Mouse (Mus musculus) hindbrain, embryonic 11.5 days (tissue): ENCODE measurements around the gene Cdh3. TPM values are rescaled to one million over a fixed set of nuclear protein-coding genes. Genes with fewer than 3 reads are reported as not detected.

Experiments
- ATAC-seq: fragments of 200-750 bp; cut with Nextera tagmentation; 2 replicates; pipeline ENCODE4 v1.8.0; 2017; ENCODE audit warnings: mild to moderate bottlenecking, moderate TSS enrichment, moderate library complexity; ENCODE audit not compliant: low FRiP score
- DNase-seq: peaks from one replicate; pipeline ENCODE4 v3.0.0-alpha.2; 2015; ENCODE audit warnings: low spot score
- H3K27ac ChIP-seq: fragments of 300-500 bp; sonication (generic); 2 replicates; pipeline ENCODE4 v1.5.1; 2014; ENCODE audit warnings: mild to moderate bottlenecking, low read depth, low read length
- H3K27me3 ChIP-seq: fragments of 300-500 bp; sonication (generic); 2 replicates; pipeline ENCODE4 v1.6.1; 2014; ENCODE audit warnings: mild to moderate bottlenecking, low read length, moderate library complexity, mixed read lengths; ENCODE audit not compliant: control insufficient read depth, insufficient read depth
- H3K36me3 ChIP-seq: fragments of 300-500 bp; sonication (generic); 2 replicates; pipeline ENCODE4 v1.6.1; 2014; ENCODE audit warnings: mild to moderate bottlenecking, low read length, moderate library complexity, mixed read lengths; ENCODE audit not compliant: control insufficient read depth, insufficient read depth
- H3K4me1 ChIP-seq: fragments of 300-500 bp; sonication (generic); replicated peaks from 2 replicates; pipeline ENCODE4 v1.6.1; 2014; ENCODE audit warnings: low read length, mixed read lengths; ENCODE audit not compliant: control insufficient read depth, insufficient read depth
- H3K4me2 ChIP-seq: fragments of 300-500 bp; sonication (generic); replicated peaks from 2 replicates; pipeline ENCODE4 v1.6.1; 2014; ENCODE audit warnings: mild to moderate bottlenecking, low read depth, low read length
- H3K4me3 ChIP-seq: fragments of 300-500 bp; sonication (generic); 2 replicates; pipeline ENCODE4 v1.5.1; 2014; ENCODE audit warnings: low read depth, low read length
- H3K9ac ChIP-seq: fragments of 300-500 bp; sonication (generic); 2 replicates; pipeline ENCODE4 v1.6.1; 2014; ENCODE audit warnings: low read depth, low read length
- H3K9me3 ChIP-seq: fragments of 300-500 bp; sonication (generic); 2 replicates; pipeline ENCODE4 v1.6.1; 2016; ENCODE audit warnings: low read length; ENCODE audit not compliant: control insufficient read depth
- WGBS: fragments of 180-500 bp; shearing (Covaris S2); extraction: QIAGEN DNeasy Blood & Tissue Kit; methylation state at CpG from one replicate; pipeline ENCODE4 v1.1.7; 2014; 5-methylcytosine and 5-hydroxymethylcytosine counted together
- polyA plus RNA-seq: library from polyadenylated mRNA; unstranded; fragments of >200 nt; fragmentation: Nextera tagmentation; extraction: Ambion mirVana; gene quantifications from 2 replicates; pipeline ENCODE4 v1.2.1, GENCODE M21; 2014

Gene Cdh3
- polyA plus RNA-seq, 1 experiment from 2014 or later, result 3.8 TPM

- Histone ChIP-seq H3K27ac (no peak within 1 kb of the TSS), H3K4me3 (peak within 1 kb of the TSS; percentile 46), H3K27me3 (peaks cover 45% of the 10 kb centered on the region), H3K4me1 (no peaks in the 10 kb centered on the region), H3K36me3 (no peaks in the 10 kb centered on the region), H3K9me3 (no peaks in the 10 kb centered on the region), H3K4me2 (peak within 1 kb of the TSS; percentile 87), H3K9ac (peak within 1 kb of the TSS; percentile 37; the same call in 1 of the 2 replicates)
- DNase-seq (peak; percentile 55), ATAC-seq (no peak; the same call in 1 of the 2 replicates)
- 0% methylated on average over 53 of the region's 53 CpGs for WGBS
Observed at GRCm38 (mm10) chr8:106603131-106603819, 92.6 kb downstream of the Cdh3 start, which contains the start of gene Cdh1. Gene Cdh1, plus strand, starts transcription at chr8:106603351.

DNA sequence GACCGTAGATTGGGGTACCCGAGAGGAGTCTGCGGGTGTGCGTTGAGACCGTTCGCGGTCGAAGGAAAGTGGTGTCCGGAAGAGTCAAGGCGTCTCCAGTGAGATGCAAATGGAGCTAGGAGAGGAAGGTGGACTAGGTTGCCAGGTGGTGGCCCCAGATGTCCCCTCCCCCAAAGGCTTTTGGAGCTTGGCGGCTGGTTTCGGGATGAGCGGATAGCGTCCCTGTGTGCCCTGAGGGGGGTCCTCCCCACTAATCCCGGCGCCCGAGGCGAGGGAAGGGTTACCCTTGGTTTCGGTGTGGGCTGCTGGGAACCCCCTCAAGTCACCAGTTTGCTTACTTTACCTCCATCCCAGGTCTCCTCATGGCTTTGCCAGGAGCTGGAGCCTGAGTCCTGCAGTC lies 93.2 kb downstream of the Cdh3 start:
- 0% methylated on average over 14 of the region's 19 CpGs for WGBS
- Histone ChIP-seq H3K4me3 (peak overlapping the region; percentile 46), H3K4me2 (peak overlapping the region; percentile 87), H3K9ac (no peak overlapping the region), H3K9me3 (no peaks in the 10 kb centered on the region), H3K36me3 (no peaks in the 10 kb centered on the region), H3K27ac (no peak overlapping the region), H3K4me1 (no peaks in the 10 kb centered on the region), H3K27me3 (peaks cover 45% of the 10 kb centered on the region)
- DNase-seq (peak; percentile 47), ATAC-seq (no peak)

GRCm38 (mm10) chr8:106605657-106606056 lies 95.0 kb downstream of the Cdh3 start:
- Histone ChIP-seq H3K4me2 (no peak overlapping the region), H3K9me3 (no peaks in the 10 kb centered on the region), H3K4me1 (no peaks in the 10 kb centered on the region), H3K9ac (no peak overlapping the region), H3K27me3 (peaks cover 45% of the 10 kb centered on the region), H3K36me3 (no peaks in the 10 kb centered on the region), H3K4me3 (no peak overlapping the region), H3K27ac (no peak overlapping the region)
- ATAC-seq (no peak), DNase-seq (no peak)
- WGBS, result 71% methylated on average over 7 of the region's 7 CpGs

DNA sequence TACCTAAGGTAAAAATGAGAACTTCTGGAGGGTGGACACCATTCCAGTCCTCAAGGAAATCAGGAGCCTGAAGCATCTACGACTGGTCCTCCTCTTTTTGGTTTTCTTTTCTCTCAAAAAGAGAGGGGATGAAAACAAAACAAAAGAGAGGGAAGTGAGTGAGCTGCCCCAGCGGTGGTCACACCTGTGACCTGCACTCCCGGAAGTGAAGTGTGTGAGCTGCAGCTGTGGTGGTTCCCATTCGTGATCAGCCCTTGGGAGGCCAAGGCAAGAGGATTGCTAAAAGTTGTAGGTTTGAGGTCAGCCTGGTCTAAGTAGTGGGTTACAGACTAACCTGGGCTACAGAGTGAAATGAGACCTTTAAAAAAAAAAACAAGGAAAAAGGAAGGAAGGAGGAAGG lies 95.4 kb downstream of the Cdh3 start:
- H3K9me3 ChIP-seq, result no peaks in the 10 kb centered on the region
- H3K4me2 ChIP-seq, result no peak overlapping the region
- H3K9ac ChIP-seq, result no peak overlapping the region
- no peak overlapping the region for H3K27ac ChIP-seq
- H3K4me3 ChIP-seq, result no peak overlapping the region
- H3K27me3 ChIP-seq, result peaks cover 45% of the 10 kb centered on the region
- no peak for DNase-seq
- H3K36me3 ChIP-seq, result no peaks in the 10 kb centered on the region
- no peaks in the 10 kb centered on the region for H3K4me1 ChIP-seq
- no peak for ATAC-seq
- WGBS, result 46% methylated on average over 4 of the region's 4 CpGs

DNA sequence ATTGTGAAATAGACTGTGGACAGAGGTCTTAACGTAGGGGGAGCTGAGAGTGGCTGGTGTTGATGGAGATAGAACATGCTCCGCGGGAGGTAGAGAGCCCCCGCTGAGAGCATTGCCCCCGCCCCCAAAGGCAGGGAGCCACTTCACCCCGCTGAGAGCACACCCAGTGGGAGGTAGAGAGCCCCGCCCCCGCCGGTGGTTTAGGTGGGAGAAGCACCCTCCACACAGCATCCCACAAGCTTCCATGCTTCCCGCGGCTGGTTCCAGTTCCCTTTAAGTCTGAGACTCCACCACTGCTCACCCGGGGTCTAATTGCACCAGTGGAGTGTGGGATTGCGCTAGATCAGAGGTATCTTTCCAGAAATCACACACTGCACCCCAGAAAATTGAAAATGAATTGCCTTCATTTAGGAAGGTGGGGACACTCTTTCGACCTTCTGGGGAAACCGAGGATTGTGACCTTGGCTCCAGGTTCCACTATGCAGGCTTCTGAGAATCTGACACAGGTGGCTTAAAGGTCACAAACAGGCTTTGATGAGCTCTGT lies 96.0 kb downstream of the Cdh3 start:
- Histone ChIP-seq H3K4me2 (no peak overlapping the region), H3K9ac (no peak overlapping the region), H3K4me1 (no peaks in the 10 kb centered on the region), H3K27me3 (peaks cover 43% of the 10 kb centered on the region), H3K27ac (no peak overlapping the region), H3K4me3 (no peak overlapping the region), H3K36me3 (no peaks in the 10 kb centered on the region), H3K9me3 (no peaks in the 10 kb centered on the region)
- no peak for DNase-seq
- WGBS, result 29% methylated on average over 15 of the region's 15 CpGs
- ATAC-seq, result no peak

Other genes with a start within 250 kb of the Cdh3 start
- 10.4 and 13.0 TPM in 2 replicates for gene Smpd3, start 172.9 kb upstream of the Cdh3 start, polyA plus RNA-seq
- 31.4 and 34.1 TPM in 2 replicates for gene Zfp90, start 95.6 kb upstream of the Cdh3 start, polyA plus RNA-seq
- gene 6030452D12Rik, start 10.4 kb upstream of the Cdh3 start, polyA plus RNA-seq, result not detected in 2 replicates
- gene Gm10073, start 62.6 kb downstream of the Cdh3 start, polyA plus RNA-seq, result 3.7 and 4.8 TPM in 2 replicates
- 6.0 and 6.7 TPM in 2 replicates for gene Cdh1, start 92.5 kb downstream of the Cdh3 start, polyA plus RNA-seq
- gene Tango6, start 172.2 kb downstream of the Cdh3 start, polyA plus RNA-seq, result 6.2 and 7.2 TPM in 2 replicates